Mouse (Mus musculus) ES-Bruce4 (cell line): ENCODE measurements around the gene Acvr2b.

ENCODE experiments used
- CTCF ChIP-seq: IDR thresholded peaks from one replicate; pipeline ENCODE4 v1.8.1; 2011; ENCODE audit warnings: low read depth, low read length
- EP300 ChIP-seq: IDR thresholded peaks from 2 replicates; pipeline ENCODE4 v1.6.1; 2011; ENCODE audit warnings: low read depth, low read length; ENCODE audit not compliant: insufficient read depth
- POLR2A ChIP-seq: IDR thresholded peaks from one replicate; pipeline ENCODE4 v1.8.1; 2011; ENCODE audit warnings: low read length; ENCODE audit not compliant: insufficient read depth

GRCm38 (mm10) chr9:119425976-119426415 lies 24.1 kb downstream of the Acvr2b start:
- no peak for TF ChIP-seq POLR2A
- no peak for TF ChIP-seq CTCF
- no peak for TF ChIP-seq EP300
